Mouse (Mus musculus) megakaryocyte, embryonic 14.5 days (primary cell): Measurements from ENCODE around the gene Sgtb.

ENCODE experiments used
- FLI1 ChIP-seq: IDR thresholded peaks from 2 replicates; pipeline ENCODE4 v1.6.1; 2012; ENCODE audit warnings: low read length, inconsistent platforms, mixed read lengths
- GATA1 ChIP-seq: IDR thresholded peaks from 3 replicates; pipeline ENCODE4 v1.6.1; 2012; ENCODE audit warnings: mixed read lengths, low read length, inconsistent platforms, borderline replicate concordance

GRCm38 (mm10) chr13:104109816-104110521, 428 bp downstream of the Sgtb start:
- no peak for TF ChIP-seq GATA1
- TF ChIP-seq FLI1, result no peak
